Comparison of ENCODE assay signal across 9 mouse cellular contexts in genomic region chr10:121585056-121585790, GRCm38 (mm10). TPM values are rescaled to one million over a fixed set of nuclear protein-coding genes. Genes with fewer than 3 reads are reported as not detected.
A peak's percentile ranks its signal among the peaks of the same experiment; 100 is the strongest.
DNase-seq lines count a peak whose midpoint lies in the region; ATAC-seq and TF ChIP-seq lines count a peak whose summit lies in the region.
"Had no signal": no experiment of that assay in that cellular context is flagged by ENCODE, and none has a peak within 500 bp of the region (broad histone marks: within the 10 kb centered on the region; RNA-seq: fewer than 3 reads in every experiment).

No protein-coding gene starts in this region.

- H3K36me3 ChIP-seq in hindbrain, embryonic 12.5 days: peaks cover 46% of the 10 kb centered on the region

- H3K4me3 ChIP-seq in gastrocnemius, adult 2 months: peak overlapping the region; percentile 78
- peak overlapping the region; percentile 90; the same call in 1 of the 2 replicates for H3K4me3 ChIP-seq in hindbrain, embryonic 12.5 days

- no peak for DNase-seq in gastrocnemius, adult 2 months
- DNase-seq in gastrocnemius, postnatal 4 days (ENCODE audit: low spot score in 2 of 2): no peak
- peak; percentile 37 for DNase-seq in MN1 (ENCODE audit: low spot score)
- no peak for DNase-seq in right cerebral cortex, adult 2 months (ENCODE audit: low spot score in 2 of 2)
- DNase-seq in embryo, embryonic 10.5 days (ENCODE audit: low spot score): no peak
- no peak for DNase-seq in left cerebral cortex, adult 18-20 months (ENCODE audit: low spot score in 2 of 2)

- ATAC-seq in hindbrain, embryonic 12.5 days (ENCODE audit: low FRiP score): no peak
- ATAC-seq in megakaryocyte progenitor cell, adult 5-6 weeks (replicated peaks; ENCODE audit: poor library complexity): peak; percentile 10; the same call in 1 of the 2 replicates

- H3K9me3 ChIP-seq in hindbrain, embryonic 12.5 days (replicated peaks): no peaks in the 10 kb centered on the region

- H3K27ac ChIP-seq in gastrocnemius, adult 2 months: peak overlapping the region; percentile 91
- no peak overlapping the region for H3K27ac ChIP-seq in hindbrain, embryonic 12.5 days

- intact Hi-C loops in gastrocnemius, adult 2 months (cut with DNase I): loop anchor here (5.0 kb wide), 1 partner anchor 42 kb away; the partner anchor contains the start of gene Xpot

- H3K4me1 ChIP-seq in hindbrain, embryonic 12.5 days: peaks cover 12% of the 10 kb centered on the region

- H3K27me3 ChIP-seq in hindbrain, embryonic 12.5 days: no peaks in the 10 kb centered on the region

- 91% methylated on average over 20 of the region's 20 CpGs for WGBS in hindbrain, embryonic 12.5 days

- peak overlapping the region; percentile 64 for H3K4me2 ChIP-seq in hindbrain, embryonic 12.5 days (replicated peaks)

- no peak overlapping the region for H3K9ac ChIP-seq in hindbrain, embryonic 12.5 days

- no peak for TF ChIP-seq CTCF in gastrocnemius, adult 2 months (IDR thresholded peaks at IDR 0.05)

RNA-seq across cellular contexts. Expression of gene Tbk1, which starts 1.4 kb away (rescaled TPM):
- total RNA-seq in gastrocnemius, adult 2 months (2021): 10 to 100 TPM; 11.5 to 12.0 TPM
- 10 to 100 TPM; 20.7 to 24.8 TPM for total RNA-seq in gastrocnemius, postnatal 4 days (2021)
- polyA plus RNA-seq in hindbrain, embryonic 12.5 days (2016; fragmentation: Nextera tagmentation; extraction: Ambion mirVana): 35.2 and 35.8 TPM in 2 replicates
- total RNA-seq in megakaryocyte progenitor cell, adult 5-6 weeks (2015): 36.9 and 39.3 TPM in 2 replicates
- 71.9 and 78.3 TPM in 2 replicates for total RNA-seq in megakaryocyte progenitor cell, adult 5-6 weeks (2017)
- total RNA-seq in left cerebral cortex, adult 18-20 months (2021): 10 to 100 TPM; 49.1 to 50.3 TPM

RNA-seq across cellular contexts. Expression of gene Xpot, which starts 40.9 kb away (rescaled TPM):
- 10 to 100 TPM; 21.6 to 27.8 TPM for total RNA-seq in gastrocnemius, adult 2 months (2021)
- 10 to 100 TPM; 36.0 to 45.6 TPM for total RNA-seq in gastrocnemius, postnatal 4 days (2021)
- 50.6 and 54.4 TPM in 2 replicates for polyA plus RNA-seq in hindbrain, embryonic 12.5 days (2016; fragmentation: Nextera tagmentation; extraction: Ambion mirVana)
- 88.9 and 102 TPM in 2 replicates for total RNA-seq in megakaryocyte progenitor cell, adult 5-6 weeks (2015)
- total RNA-seq in megakaryocyte progenitor cell, adult 5-6 weeks (2017): 93.7 and 151 TPM in 2 replicates
- total RNA-seq in left cerebral cortex, adult 18-20 months (2021): 10 to 100 TPM; 71.8 to 74.6 TPM

RNA-seq across cellular contexts. Expression of gene D930020B18Rik, which starts 56.2 kb away (rescaled TPM):
- total RNA-seq in gastrocnemius, adult 2 months (2021): not detected
- total RNA-seq in gastrocnemius, postnatal 4 days (2021): not detected
- polyA plus RNA-seq in hindbrain, embryonic 12.5 days (2016; fragmentation: Nextera tagmentation; extraction: Ambion mirVana): 0.09 and 0.18 TPM in 2 replicates
- not detected in 2 replicates for total RNA-seq in megakaryocyte progenitor cell, adult 5-6 weeks (2015)
- not detected in 2 replicates for total RNA-seq in megakaryocyte progenitor cell, adult 5-6 weeks (2017)
- total RNA-seq in left cerebral cortex, adult 18-20 months (2021): under 1 TPM; 0.23 to 0.60 TPM
- total RNA-seq: hematopoietic stem cell, adult 5-6 weeks had no signal
